ENCODE assay signal across 22 mouse cellular contexts in the genomic region with DNA sequence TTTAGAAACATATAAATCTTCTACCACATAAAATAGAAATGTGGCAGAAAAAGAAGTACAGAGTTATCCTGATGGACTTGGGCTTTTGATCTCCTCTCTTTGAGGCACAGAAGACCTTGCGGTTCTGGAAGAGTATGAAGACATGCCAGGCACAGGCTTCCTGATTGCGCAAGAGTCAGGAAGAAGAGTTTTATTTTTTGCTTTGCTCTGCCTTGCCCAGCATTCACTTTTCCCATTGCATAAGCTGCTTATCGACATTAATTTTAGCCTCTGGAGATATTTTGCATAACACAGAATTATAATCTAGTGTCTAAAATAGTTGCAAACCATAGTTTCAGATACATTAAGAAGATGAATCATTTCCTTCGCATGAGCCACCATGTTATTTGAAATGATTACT.
DNase-seq lines count a peak whose midpoint lies in the region; ATAC-seq and TF ChIP-seq lines count a peak whose summit lies in the region.
"Had no signal": no experiment of that assay in that cellular context is flagged by ENCODE, and none has a peak within 500 bp of the region (broad histone marks: within the 10 kb centered on the region; RNA-seq: fewer than 3 reads in every experiment).

No protein-coding gene starts in this region.

- H3K4me3 ChIP-seq in myocyte: no peak overlapping the region
- no peak overlapping the region for H3K4me3 ChIP-seq in gastrocnemius, adult 2 months
- H3K4me3 ChIP-seq: embryonic facial prominence, embryonic 15.5 days; erythroblast, embryonic 14.5 days; forebrain, embryonic 10.5 days; heart, embryonic 13.5 days; hindbrain, embryonic 12.5 days had no signal

- no peaks in the 10 kb centered on the region for H3K27me3 ChIP-seq in myocyte (ENCODE audit: control insufficient read depth, insufficient read depth, insufficient read length)
- H3K27me3 ChIP-seq: embryonic facial prominence, embryonic 15.5 days; heart, embryonic 13.5 days; hindbrain, embryonic 12.5 days had no signal

- H3K4me2 ChIP-seq in myocyte (ENCODE audit: low read depth): no peak overlapping the region
- H3K4me2 ChIP-seq: embryonic facial prominence, embryonic 15.5 days; heart, embryonic 13.5 days; hindbrain, embryonic 12.5 days had no signal

- TF ChIP-seq CTCF in gastrocnemius, adult 2 months (IDR thresholded peaks at IDR 0.05): no peak

- no peak for TF ChIP-seq POLR2A in myocyte (IDR thresholded peaks at IDR 0.05; ENCODE audit: insufficient read length, low read depth)

- H3K36me3 ChIP-seq in myocyte (ENCODE audit: control insufficient read depth, insufficient read depth): no peaks in the 10 kb centered on the region
- H3K36me3 ChIP-seq: embryonic facial prominence, embryonic 15.5 days; forebrain, embryonic 10.5 days; heart, embryonic 13.5 days; hindbrain, embryonic 12.5 days had no signal

- ATAC-seq in cerebellum, adult (ENCODE audit: insufficient number of reproducible peaks, low FRiP score, low TSS enrichment): no peak
- ATAC-seq: forebrain, embryonic 14.5 days; hindbrain, embryonic 16.5 days; inflammation-experienced regulatory T-cells, adult 6 months; intestine, postnatal 0 days had no signal

- H3K27ac ChIP-seq in gastrocnemius, adult 2 months: no peak overlapping the region
- H3K27ac ChIP-seq: embryonic facial prominence, embryonic 15.5 days; forebrain, embryonic 10.5 days; heart, embryonic 13.5 days; hindbrain, embryonic 12.5 days had no signal

- H3K79me2 ChIP-seq in myocyte (ENCODE audit: control insufficient read depth, insufficient read depth): no peaks in the 10 kb centered on the region

- peak; percentile 6 for DNase-seq in adrenal gland, postnatal 10 days
- DNase-seq in adrenal gland, postnatal 25 days: no peak
- peak; percentile 0 for DNase-seq in left cerebral cortex, adult 11 months (ENCODE audit: low spot score)
- DNase-seq in left cerebral cortex, adult 9 months (ENCODE audit: low spot score in 2 of 2): no peak
- peak; percentile 58 for DNase-seq in brain, adult 2 months (ENCODE audit: low read depth, low spot score)
- DNase-seq in gastrocnemius, adult 2 months: no peak
- DNase-seq: cerebellum, adult 2 months; cerebellum, postnatal 10 days; embryo, embryonic 11 days; gastrocnemius, postnatal 14 days; heart, postnatal 4 days had no signal

- no peak overlapping the region for H3ac ChIP-seq in myocyte (ENCODE audit: control insufficient read depth, insufficient read length)

- intact Hi-C loops in gastrocnemius, adult 2 months (cut with DNase I): no loop called here

TF ChIP-seq in myocyte, 11 proteins besides CTCF, POLR2A, EP300 and RAD21:
- no peak for TF ChIP-seq MYOD1 (IDR thresholded peaks at IDR 0.05; ENCODE audit: control insufficient read depth in 1 of 3, insufficient read length in 2 of 3, low read depth in 2 of 3)
- peak; percentile 90 for TF ChIP-seq CEBPB (IDR thresholded peaks at IDR 0.05; ENCODE audit: insufficient read depth, poor library complexity, severe bottlenecking)

Comparison
In these comparisons a context has a peak if more than half of its experiments do, and no peak if none do; other contexts are left out.
1. DNase-seq: peak in adrenal gland, postnatal 10 days (single experiment), left cerebral cortex, adult 11 months (single experiment) and brain, adult 2 months (single experiment); none in adrenal gland, postnatal 25 days (single experiment), left cerebral cortex, adult 9 months (0 of 2) and gastrocnemius, adult 2 months (single experiment).